Mouse (Mus musculus) stomach, embryonic 14.5 days (tissue): ENCODE measurements at regions not wholly inside any gene's neighbourhood (a gene's known extent, or its start where the extent isn't known, plus 50 kb on each side); places are given as distances from the start of the nearest gene placed in this dataset.

ENCODE experiments used
- ATAC-seq: fragments of 200-750 bp; cut with Nextera tagmentation; 2 replicates; pipeline ENCODE4 v1.8.0; 2017; ENCODE audit warnings: low read depth, moderate TSS enrichment; ENCODE audit not compliant: insufficient number of reproducible peaks, insufficient read depth, low FRiP score
- H3K27ac ChIP-seq: fragments of 300-500 bp; sonication (generic); 2 replicates; pipeline ENCODE4 v1.5.1; 2014; ENCODE audit warnings: mild to moderate bottlenecking, low read length, moderate library complexity, mixed read lengths
- H3K27me3 ChIP-seq: fragments of 300-500 bp; sonication (generic); 2 replicates; pipeline ENCODE4 v1.6.1; 2014; ENCODE audit warnings: low read length, control low read depth, mixed read lengths; ENCODE audit not compliant: control insufficient read depth, insufficient read depth
- H3K36me3 ChIP-seq: fragments of 300-500 bp; sonication (generic); 2 replicates; pipeline ENCODE4 v1.6.1; 2014; ENCODE audit warnings: mild to moderate bottlenecking, control low read depth, low read length, moderate library complexity, mixed read lengths; ENCODE audit not compliant: control insufficient read depth, insufficient read depth
- H3K4me1 ChIP-seq: fragments of 300-500 bp; sonication (generic); 2 replicates; pipeline ENCODE4 v1.6.1; 2014; ENCODE audit warnings: low read length, control low read depth, mixed read lengths; ENCODE audit not compliant: control insufficient read depth, insufficient read depth
- H3K4me2 ChIP-seq: fragments of 300-500 bp; sonication (generic); replicated peaks from 2 replicates; pipeline ENCODE4 v1.6.1; 2014; ENCODE audit warnings: low read depth, low read length, control low read depth
- H3K4me3 ChIP-seq: fragments of 300-500 bp; sonication (generic); 2 replicates; pipeline ENCODE4 v1.5.1; 2014; ENCODE audit warnings: low read depth, low read length, control low read depth
- H3K9ac ChIP-seq: fragments of 300-500 bp; sonication (generic); replicated peaks from 2 replicates; pipeline ENCODE4 v1.6.1; 2014; ENCODE audit warnings: low read depth, mild to moderate bottlenecking, control low read depth, low read length, moderate library complexity, mixed read lengths
- H3K9me3 ChIP-seq: fragments of 300-500 bp; sonication (generic); 2 replicates; pipeline ENCODE4 v1.6.1; 2016; ENCODE audit warnings: low read depth, low read length, control low read depth; ENCODE audit not compliant: control insufficient read depth
- WGBS: fragments of 180-500 bp; shearing (Covaris S2); extraction: QIAGEN DNeasy Blood & Tissue Kit; methylation state at CpG from one replicate; pipeline ENCODE4 v1.1.7; 2014; 5-methylcytosine and 5-hydroxymethylcytosine counted together

- under 1% methylated on average over 12 of the region's 12 CpGs for WGBS
- Histone ChIP-seq H3K27me3 (no peaks in the 10 kb centered on the region), H3K9ac (no peak overlapping the region), H3K4me3 (peak overlapping the region; percentile 35), H3K4me1 (0 out of 2 replicates have a peak, but pooled peaks cover 4% of the 10 kb centered on the region), H3K27ac (no peak overlapping the region), H3K9me3 (no peaks in the 10 kb centered on the region), H3K4me2 (peak overlapping the region; percentile 98), H3K36me3 (no peaks in the 10 kb centered on the region)
- ATAC-seq: no peak
Observed at GRCm38 (mm10) chr4:9028475-9028874, 789.6 kb upstream of the Car8 start.

GRCm38 (mm10) chr4:9027798-9028404 is 789.1 kb upstream of the Car8 start:
- peak overlapping the region; percentile 98 for H3K4me2 ChIP-seq
- WGBS: 1% methylated on average over 30 of the region's 30 CpGs
- H3K27me3 ChIP-seq: no peaks in the 10 kb centered on the region
- 0 out of 2 replicates have a peak, but pooled peaks cover 4% of the 10 kb centered on the region for H3K4me1 ChIP-seq
- H3K9ac ChIP-seq: 0 out of 2 replicates have a peak overlapping the region, but pooled peaks have one; percentile 28
- no peak overlapping the region for H3K27ac ChIP-seq
- ATAC-seq: peak; percentile 84
- H3K9me3 ChIP-seq: no peaks in the 10 kb centered on the region
- peak overlapping the region; percentile 35 for H3K4me3 ChIP-seq
- H3K36me3 ChIP-seq: no peaks in the 10 kb centered on the region

GRCm38 (mm10) chr4:9027383-9027782 is 788.5 kb upstream of the Car8 start:
- Histone ChIP-seq H3K9ac (no peak overlapping the region), H3K27ac (no peak overlapping the region), H3K27me3 (no peaks in the 10 kb centered on the region), H3K4me1 (0 out of 2 replicates have a peak, but pooled peaks cover 4% of the 10 kb centered on the region), H3K4me3 (no peak overlapping the region; the same call in 1 of the 2 replicates), H3K9me3 (no peaks in the 10 kb centered on the region), H3K36me3 (no peaks in the 10 kb centered on the region), H3K4me2 (peak overlapping the region; percentile 98)
- WGBS: 8% methylated on average over 7 of the region's 7 CpGs
- ATAC-seq: no peak

- H3K9ac ChIP-seq: no peak overlapping the region
- no peak overlapping the region for H3K4me3 ChIP-seq
- no peak overlapping the region for H3K27ac ChIP-seq
- no peak overlapping the region for H3K4me2 ChIP-seq
- no peak for ATAC-seq
- H3K4me1 ChIP-seq: 0 out of 2 replicates have a peak, but pooled peaks cover 4% of the 10 kb centered on the region
- no peaks in the 10 kb centered on the region for H3K9me3 ChIP-seq
- no peaks in the 10 kb centered on the region for H3K36me3 ChIP-seq
- H3K27me3 ChIP-seq: no peaks in the 10 kb centered on the region
- WGBS: 80% methylated on average over 16 of the region's 16 CpGs
Observed at GRCm38 (mm10) chr4:9026841-9027240, 788.0 kb upstream of the Car8 start.

- no peak overlapping the region for H3K9ac ChIP-seq
- no peaks in the 10 kb centered on the region for H3K27me3 ChIP-seq
- no peak overlapping the region for H3K4me3 ChIP-seq
- H3K9me3 ChIP-seq: no peaks in the 10 kb centered on the region
- ATAC-seq: no peak
- H3K4me2 ChIP-seq: no peak overlapping the region
- H3K4me1 ChIP-seq: 0 out of 2 replicates have a peak, but pooled peaks cover 4% of the 10 kb centered on the region
- 64% methylated on average over 8 of the region's 8 CpGs for WGBS
- H3K36me3 ChIP-seq: no peaks in the 10 kb centered on the region
- H3K27ac ChIP-seq: no peak overlapping the region
Observed at GRCm38 (mm10) chr4:9025821-9026470, 787.1 kb upstream of the Car8 start.

GRCm38 (mm10) chr4:9024216-9024925 is 785.5 kb upstream of the Car8 start:
- no peaks in the 10 kb centered on the region for H3K36me3 ChIP-seq
- H3K4me3 ChIP-seq: no peak overlapping the region
- no peak overlapping the region for H3K9ac ChIP-seq
- H3K27me3 ChIP-seq: no peaks in the 10 kb centered on the region
- ATAC-seq: no peak
- H3K9me3 ChIP-seq: no peaks in the 10 kb centered on the region
- H3K27ac ChIP-seq: no peak overlapping the region
- WGBS: 83% methylated on average over 6 of the region's 6 CpGs
- H3K4me1 ChIP-seq: 0 out of 2 replicates have a peak, but pooled peaks cover 4% of the 10 kb centered on the region
- no peak overlapping the region for H3K4me2 ChIP-seq

- Histone ChIP-seq H3K27me3 (no peaks in the 10 kb centered on the region), H3K36me3 (no peaks in the 10 kb centered on the region), H3K9ac (no peak overlapping the region), H3K4me3 (no peak overlapping the region), H3K4me1 (peaks cover 13% of the 10 kb centered on the region), H3K4me2 (no peak overlapping the region), H3K27ac (no peak overlapping the region), H3K9me3 (no peaks in the 10 kb centered on the region)
- WGBS: 83% methylated on average over 22 of the region's 22 CpGs
- no peak for ATAC-seq
Observed at GRCm38 (mm10) chr4:9019241-9020110, 780.6 kb upstream of the Car8 start.

- no peaks in the 10 kb centered on the region for H3K9me3 ChIP-seq
- peaks cover 13% of the 10 kb centered on the region for H3K4me1 ChIP-seq
- H3K9ac ChIP-seq: no peak overlapping the region
- H3K27me3 ChIP-seq: no peaks in the 10 kb centered on the region
- no peak overlapping the region for H3K27ac ChIP-seq
- H3K4me2 ChIP-seq: no peak overlapping the region
- H3K4me3 ChIP-seq: no peak overlapping the region
- WGBS: 94% methylated on average over 2 of the region's 2 CpGs
- no peak for ATAC-seq
- H3K36me3 ChIP-seq: no peaks in the 10 kb centered on the region
Observed at GRCm38 (mm10) chr4:9018236-9018635, 779.4 kb upstream of the Car8 start.
